Mouse (Mus musculus) urinary bladder, adult 2 months (tissue): Measurements from ENCODE around the gene Uqcc1. TPM values are rescaled to one million over a fixed set of nuclear protein-coding genes. Genes with fewer than 3 reads are reported as not detected.

Source experiments
- DNase-seq: peaks from one replicate; pipeline ENCODE4 v3.0.0; 2022; ENCODE audit warnings: low spot score
- polyA plus RNA-seq: library from polyadenylated mRNA; depleted of rRNA; stranded (reverse); fragments of >200 nt; gene quantifications from 2 replicates; pipeline ENCODE4 v1.2.3, GENCODE M21; 2012; rRNA removed

Uqcc1 gene
- polyA plus RNA-seq: 47.0 and 60.2 TPM in 2 replicates

DNA sequence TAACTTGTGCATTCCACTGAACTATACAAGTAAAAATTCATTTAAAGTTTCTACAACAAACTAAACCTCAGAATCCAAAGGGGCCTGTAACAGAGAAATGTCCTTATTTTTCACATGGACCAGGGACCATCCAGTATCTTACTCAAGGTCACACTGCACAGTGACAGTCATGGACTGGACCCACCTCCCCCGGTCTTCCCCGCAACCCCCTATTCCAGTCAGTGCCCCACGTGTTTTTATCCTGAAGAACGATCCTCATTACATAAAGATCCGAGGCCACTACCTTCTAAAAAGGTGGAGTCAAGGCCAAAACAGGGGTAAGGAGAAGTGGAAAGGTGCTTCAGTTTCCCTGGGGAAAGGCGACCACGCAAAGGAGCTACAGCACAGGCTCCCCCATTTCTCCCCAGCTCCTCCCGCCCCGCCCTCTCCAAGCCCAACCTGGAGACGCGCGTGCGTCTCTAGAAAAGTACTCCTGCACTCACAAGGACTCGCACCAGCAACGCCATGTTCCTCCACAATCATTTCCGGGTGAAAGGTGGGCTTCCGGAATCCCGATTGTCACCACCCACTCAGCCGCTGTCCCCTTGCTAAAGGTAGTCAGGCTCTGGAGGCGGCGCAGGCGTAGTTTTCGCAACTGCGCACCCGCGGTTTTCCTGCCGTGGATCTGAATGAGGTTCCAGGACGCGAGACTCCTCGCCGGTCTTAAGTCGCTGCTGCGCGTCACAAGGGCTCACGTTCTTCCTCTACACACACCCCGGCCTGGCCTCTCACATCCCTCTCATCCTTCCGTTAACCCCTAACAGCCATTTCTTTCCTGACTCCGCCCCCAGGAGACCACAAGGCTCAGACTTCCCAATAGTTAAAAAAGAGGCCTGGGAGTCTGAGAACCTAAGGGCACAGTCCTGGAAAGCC, at the start of gene Uqcc1:
Gene Uqcc1, minus strand, starts transcription at position 780 of the 912 bp plus-strand sequence.
- peak; percentile 71 for DNase-seq

DNA sequence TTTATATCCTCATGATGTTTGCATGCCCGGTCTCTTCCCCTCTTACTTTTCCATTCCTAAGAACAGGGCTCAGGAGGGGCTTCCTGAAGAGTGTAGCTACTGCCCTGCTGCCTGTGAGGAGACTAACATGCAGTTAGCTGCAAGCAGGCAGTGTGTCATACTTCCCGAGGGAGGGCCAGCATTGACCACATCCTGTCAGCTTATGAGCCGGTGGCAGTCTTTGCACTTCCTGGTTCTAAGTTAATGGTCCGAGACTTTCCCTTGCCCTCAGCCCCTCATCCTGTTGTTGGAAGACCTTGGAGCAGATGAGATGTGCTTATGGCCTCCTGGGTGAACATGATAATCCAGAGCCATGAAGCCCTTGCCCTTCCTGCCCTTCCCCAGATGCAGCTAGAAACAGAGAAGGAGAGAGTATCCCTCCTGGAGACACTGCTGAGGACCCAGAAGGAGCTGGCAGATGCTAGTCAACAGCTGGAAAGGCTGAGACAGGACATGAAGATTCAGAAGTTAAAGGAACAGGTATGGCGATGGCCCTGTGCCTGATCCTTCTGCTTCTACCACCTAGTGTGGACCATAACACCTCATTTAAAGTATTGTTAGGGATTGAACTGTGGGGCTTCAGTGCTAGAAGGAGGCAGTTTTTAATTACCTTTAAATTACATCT, 49.4 kb upstream of the Uqcc1 start:
- no peak for DNase-seq

DNA sequence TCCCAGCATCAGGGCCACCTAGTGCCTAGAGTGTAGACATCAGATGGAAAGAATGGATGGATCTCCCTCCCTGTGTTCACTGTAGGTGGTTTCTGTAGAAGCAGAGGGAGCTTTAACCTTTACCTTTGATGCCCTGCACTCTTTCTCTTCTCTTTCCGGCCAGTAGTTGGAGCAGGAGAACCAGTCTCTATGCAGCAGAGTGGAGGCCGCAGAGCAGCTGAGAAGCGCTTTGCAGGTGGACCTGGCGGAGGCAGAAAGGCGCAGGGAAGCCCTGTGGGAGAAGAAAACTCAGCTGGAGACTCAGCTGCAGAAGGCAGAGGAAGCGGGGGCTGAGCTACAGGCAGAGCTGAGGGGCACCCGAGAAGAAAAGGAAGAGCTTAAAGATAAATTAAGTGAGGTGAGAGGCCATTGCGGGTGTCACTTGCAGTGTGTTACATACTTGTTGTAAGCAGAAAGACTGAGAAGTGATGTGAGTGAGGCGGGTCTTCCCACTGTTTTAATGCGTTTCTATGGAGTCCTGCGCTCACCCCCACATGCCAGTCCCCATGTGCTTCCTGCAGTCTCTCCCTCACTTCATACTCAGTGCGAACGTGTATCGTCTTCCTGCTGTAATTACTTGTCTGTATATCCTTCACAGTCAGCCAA, 44.1 kb upstream of the Uqcc1 start:
- DNase-seq: no peak

DNA sequence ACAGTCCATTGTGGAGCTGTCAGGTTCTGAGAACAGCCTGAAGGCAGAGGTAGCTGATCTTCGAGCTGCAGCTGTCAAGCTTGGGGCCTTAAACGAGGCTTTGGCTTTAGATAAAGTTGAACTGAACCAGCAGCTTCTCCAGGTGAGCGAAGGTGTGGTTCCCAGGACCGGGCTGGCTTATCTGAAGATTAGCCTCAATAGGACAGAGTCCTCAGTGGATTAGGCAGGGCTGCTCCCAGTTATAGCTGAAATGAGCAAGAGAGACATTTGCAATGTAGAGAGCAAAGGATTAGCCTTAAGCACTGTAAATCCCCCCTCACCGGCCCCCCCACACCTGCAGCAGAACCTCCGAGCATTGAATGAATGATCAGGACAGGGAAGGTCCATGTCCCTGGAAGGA, 43.2 kb upstream of the Uqcc1 start:
- no peak for DNase-seq

DNA sequence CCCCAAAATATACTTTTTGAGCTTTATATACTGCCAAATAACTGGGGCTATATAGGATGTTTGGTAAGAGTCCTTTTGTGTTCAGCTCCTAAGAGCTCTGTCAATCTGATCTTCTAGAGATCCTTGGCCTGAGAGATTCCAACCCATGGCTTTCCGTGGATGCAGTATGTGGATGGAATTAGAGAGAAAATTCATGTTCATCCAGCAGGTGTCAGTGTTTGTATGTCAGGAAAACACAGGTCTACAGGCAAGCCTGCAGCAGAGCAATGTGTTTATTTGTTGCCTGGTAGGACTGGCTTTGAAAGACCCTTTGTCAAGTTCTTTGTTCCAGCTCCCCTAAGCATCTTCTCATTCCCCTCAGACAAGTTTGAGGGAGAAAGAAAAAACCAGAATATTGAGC, 32.9 kb upstream of the Uqcc1 start:
- no peak for DNase-seq

DNA sequence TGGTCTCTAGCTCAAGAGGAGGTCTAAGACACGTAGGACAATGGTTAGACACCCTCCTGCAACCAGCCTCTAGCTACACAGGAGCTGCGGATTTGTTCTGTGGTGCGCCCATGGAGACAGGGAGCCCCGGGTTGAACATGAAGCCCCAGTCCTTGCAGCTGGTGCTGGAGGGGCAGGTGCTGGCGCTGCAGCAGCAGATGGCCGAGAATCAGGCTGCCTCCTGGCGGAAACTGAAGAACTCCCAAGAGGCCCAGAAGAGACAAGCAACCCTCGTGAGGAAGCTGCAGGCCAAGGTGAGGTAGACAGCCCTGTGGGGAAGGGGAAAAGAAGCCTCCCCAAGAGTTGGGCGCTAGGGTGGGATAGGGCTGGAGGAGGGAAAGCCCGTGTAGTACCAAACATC, 31.8 kb upstream of the Uqcc1 start:
- no peak for DNase-seq

DNA sequence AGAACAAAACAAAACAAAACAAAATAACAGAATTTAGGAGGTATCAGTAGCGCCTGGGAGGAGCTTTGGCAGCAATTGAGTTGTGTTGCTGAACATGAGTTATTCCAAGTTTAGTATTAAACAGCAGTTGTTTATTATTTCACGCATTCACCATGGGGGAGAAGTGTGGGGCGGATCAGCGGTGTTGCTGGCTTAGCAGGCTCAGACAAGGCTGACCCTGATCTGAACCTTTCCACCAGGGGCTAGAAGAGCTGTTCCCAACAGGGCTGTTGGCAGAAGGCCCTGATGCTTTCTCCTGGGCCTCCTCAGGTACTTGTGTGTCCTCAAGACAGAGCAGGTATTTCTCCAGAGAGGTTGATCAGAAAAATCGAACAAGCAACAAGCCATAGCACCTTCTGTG, 29.9 kb upstream of the Uqcc1 start:
- no peak for DNase-seq

DNA sequence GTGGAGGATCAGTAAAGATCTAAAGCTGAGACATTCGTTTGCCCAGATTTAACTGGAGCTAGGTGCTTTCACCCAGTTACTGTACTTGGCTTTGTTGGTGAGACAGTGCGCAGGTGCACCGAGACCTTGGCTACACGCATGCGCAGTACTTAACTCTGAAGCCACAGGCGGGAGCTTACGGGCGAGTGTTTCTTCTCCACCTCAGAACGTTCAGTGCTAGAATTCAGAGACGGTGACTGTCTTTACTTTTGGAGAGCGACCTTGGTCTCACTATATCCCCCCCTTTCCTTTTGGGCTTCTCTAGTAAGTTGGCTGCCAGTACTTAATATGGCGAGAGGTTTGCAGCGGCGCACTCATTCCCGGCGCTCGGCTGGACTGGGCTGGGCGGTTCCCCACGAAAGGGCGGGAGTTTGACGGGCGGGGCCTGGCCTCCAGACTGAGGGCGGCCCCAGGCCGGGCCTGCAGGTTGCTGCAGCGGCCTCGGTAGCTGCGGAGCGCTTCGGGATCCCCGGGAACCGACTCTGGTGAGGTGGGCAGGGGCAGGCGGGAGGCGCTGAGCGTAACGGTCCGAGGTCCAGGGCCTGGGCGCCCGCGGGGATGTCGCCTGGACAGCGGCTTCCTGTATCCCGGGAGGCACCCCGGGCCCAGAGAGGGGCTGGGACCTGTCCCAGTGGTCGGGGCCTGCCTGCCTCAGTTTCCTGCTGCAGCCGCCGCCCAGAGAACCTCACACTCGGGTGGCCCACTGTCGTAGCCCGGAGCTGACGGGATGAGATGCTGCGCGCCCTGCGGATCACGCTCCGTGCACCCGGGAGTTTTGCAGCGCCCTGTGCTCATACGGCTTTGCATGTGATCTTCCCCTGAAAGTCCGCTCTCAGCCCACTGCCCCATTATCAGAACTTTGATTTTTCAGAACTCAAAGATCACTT, 26.3 kb upstream of the Uqcc1 start, which contains the start of gene Cep250:
Gene Cep250, plus strand, starts transcription at position 325 of the 926 bp plus-strand sequence.
- peak; percentile 75 for DNase-seq

DNA sequence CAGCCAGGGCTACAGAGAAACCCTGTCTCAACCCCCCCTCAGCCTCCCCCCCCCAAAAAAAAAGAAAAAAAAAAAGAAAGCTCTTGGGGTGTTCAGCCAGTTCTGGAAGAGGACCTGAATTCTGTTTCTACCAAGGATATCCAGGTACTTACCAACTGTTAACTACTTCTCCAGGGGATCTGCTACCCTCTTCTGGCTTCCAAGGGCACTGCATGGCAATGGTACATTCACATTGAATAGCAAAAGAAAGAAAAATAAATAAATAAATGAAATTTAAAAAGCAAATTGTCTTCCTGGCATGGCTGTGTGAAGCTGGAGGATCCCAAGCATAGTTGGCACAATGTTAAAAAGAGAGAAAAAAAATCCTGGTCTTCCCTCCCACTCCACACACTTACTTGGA, 21.9 kb upstream of the Uqcc1 start:
- no peak for DNase-seq

DNA sequence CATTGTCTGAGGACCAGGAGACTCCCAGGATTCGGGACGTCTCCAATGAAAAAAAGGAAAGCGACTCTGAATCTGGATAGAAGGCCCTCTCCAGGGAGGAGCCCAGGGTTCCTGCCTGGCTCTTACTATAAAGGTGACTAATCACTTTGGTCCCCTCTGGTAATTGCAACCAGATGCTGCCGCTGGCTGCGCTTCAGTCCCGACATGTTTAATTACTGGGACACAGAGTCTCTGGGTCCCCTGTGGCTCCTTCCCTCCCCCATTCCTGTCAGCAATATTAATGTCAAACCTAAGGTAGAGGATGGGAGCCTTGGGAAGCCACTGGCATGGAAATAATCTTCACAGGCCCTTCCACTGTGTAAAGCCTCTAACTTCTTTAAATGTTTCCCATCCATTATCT, 19.3 kb upstream of the Uqcc1 start:
- DNase-seq: no peak

DNA sequence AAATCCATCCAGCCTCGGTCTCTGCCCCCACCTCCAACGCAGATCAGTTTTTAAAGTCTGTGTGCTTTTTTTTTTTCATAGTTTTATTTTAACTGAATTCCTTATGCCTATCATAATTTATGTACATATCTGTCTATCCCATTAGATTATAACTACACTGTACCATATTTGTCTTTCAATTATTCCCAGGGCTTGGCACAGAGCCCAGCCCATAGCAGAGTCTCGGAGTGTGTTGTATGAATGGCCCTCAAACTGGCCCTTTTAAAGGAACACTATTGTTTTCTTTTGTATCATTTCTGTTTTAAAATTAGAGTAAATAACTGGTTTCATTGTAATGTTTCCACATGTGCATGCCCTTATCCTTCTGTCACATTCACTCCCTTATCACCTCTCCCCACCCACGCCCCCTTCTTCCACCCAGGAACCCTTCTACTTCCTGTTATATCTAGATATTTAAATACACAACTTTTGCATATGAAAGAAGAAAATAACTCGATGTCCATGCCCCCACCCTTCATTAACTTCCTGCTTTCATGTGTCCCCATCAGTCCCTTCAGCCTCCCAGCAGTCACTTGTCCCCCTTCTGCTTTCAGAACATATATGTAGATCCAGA, 17.4 kb upstream of the Uqcc1 start:
- DNase-seq: no peak

DNA sequence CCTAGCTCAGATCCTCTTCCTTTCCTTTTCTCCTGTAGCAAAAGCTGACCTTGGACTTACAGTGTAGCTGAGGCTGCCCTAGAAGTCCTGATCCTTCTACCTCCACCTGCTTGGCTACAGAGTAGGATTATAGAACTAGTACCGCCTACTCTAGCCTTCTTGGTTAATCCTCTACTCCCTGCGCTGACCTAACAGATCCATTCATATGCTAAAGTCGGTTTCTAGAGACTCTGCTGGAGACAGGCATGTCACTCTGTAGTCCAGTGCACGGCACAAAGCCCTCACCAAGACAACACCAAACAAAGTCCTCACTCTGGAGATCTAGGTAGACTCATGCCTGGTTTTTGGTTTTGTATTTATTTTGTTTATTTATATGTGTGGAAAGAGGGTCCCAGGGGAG, 16.4 kb upstream of the Uqcc1 start:
- no peak for DNase-seq

DNA sequence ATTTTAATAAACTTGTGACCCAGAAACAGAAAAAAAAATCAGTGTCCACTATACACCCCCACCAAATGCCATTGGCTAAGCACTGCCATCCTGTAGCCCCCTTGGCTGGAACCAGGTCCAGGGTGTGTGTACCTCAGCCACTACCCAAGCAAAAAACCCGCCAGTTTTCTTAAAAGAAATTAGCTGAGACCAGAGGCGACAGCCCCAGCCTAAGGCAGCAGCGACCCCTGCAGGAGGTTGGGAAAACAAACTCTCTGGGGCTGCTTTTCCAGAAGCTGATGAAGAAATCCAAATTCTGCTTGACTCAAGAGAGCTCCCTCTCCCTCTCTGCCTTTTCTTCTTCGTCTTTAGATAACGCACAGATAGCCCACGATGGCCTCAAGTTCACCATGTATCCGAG, 16.0 kb upstream of the Uqcc1 start:
- DNase-seq: peak; percentile 65

DNA sequence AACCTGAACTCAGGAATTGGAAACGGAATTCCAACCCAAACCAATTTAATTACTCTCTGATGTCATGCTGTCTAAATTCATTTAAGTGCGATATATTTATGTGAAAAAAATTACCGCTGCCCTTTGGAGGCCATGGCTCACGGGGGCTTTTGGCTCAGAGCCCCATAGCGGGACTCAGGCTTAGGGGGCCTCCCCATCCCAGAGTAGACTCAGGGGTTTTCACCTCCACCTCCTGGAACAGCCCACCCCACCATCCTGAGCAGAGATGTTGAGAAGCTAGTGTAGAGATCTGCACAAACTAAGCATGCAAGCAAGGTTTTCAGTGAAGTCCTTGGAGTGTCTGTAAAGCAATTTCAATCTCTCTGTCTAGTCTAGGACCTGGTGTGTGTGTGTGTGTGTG, 15.5 kb upstream of the Uqcc1 start:
- DNase-seq: no peak

DNA sequence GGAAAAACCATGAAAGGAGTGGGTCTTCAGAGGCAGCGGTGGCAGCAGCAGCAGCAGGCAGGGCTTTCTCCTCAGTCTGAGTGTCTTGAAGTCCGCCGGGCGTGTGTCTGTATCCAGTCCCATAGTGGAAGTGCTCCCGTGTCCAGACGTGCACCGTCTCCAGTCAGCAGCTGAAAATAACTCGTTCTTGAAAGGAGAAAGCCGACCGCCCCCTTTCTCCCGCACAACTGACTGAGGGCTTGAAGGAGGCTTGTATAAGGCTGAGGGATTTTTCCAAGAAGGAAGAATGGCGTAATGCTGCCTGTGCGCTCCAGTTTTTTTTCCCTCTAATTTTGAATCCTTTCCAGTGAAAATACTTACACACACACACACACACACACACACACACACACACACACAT, 15.0 kb upstream of the Uqcc1 start, which contains the start of gene Gdf5:
Gene Gdf5, minus strand, starts transcription at position 244 of the 400 bp plus-strand sequence.
- DNase-seq: no peak

DNA sequence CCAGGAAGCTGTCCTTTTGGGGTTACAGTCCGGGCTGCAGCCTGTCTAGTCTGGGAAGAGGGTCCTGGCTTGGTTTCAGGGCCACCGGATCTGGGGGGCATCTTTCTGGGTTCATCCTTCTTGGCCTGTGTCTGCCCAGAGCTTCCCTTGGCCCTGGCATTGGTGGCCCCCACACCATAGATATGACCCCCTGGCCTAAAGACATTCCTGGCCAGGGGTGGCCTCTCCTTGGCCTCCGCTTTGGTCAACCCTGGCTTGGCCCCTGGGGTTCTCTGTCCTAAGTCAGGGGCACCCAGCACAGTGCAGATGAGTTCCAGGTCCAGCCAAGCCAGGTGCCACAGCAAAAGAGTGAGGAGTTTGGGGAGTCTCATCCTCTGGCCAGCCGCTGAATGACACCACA, 14.6 kb upstream of the Uqcc1 start:
- no peak for DNase-seq

DNA sequence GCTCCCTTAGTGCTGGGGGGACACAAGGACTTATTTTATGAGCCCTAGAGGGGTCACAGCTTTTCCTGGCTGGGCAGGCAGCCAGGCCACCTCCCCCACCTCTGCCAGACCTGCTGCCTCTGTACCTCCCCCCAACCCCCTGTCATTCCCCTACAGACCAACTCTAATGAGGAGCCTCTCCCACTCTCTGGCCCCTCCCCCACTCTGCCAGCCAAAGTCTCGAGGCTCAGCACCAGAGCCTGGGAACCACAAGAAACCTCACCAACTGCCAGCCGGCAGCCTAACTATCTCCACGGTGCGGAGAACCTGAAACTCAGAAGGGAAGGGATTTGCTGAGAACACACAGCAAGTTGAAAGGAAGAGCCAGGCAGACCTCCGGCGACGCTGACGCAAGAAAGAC, 13.4 kb upstream of the Uqcc1 start:
- no peak for DNase-seq

DNA sequence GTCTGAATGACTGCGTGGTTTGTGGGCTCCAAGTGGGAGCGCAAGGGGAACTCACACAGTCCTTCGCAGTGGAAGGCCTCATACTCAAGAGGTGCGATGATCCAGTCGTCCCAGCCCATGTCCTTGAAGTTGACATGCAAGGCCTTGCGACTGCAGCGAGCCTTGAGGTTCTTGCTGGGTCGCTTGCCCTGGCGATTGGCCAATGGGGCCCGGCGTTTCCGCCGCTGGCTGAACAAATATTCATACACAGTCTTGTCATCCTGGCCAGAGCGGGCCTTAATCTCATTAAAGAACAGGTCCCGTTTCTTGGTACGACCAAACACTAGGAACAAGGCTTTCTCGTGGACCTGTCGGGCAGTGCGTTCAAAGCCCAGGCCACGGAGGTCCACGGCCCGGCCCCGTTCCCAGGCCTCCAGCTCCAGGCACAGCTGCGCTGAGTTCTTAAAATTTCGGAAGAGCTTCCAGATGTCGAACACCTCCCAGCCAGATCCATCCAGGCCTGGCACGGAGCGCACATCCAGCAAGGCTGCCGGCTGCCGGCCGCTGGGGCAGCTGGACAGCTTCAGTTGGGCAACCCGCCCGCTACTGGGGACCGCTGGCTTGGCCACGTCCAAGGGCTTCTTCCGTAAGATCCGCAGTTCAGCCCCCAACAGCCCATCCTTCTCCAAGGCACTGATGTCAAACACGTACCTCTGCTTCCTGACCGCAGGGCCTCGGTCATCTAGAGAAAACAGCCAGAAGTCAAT, 11.8 kb upstream of the Uqcc1 start:
- DNase-seq: no peak

DNA sequence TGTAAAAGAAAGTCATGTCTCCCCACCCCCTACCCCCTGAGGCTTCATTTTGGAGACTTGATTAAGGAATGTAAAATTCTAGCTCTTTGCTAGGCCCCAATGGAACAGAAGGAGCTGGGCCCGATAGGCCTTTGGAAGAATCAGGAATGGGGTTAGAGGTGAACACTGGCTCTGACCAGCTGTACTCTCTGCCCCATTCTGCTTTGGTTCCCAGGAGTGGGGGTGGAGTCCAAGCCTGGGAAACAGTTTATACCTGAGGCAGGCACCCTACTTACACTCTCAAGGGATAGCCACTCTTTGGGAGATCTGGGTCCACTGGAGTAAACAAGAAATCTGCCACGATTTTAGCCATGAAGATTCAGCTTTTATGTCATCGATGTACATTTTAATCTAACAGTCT, 10.6 kb upstream of the Uqcc1 start, which contains the start of gene Gm15557:
Gene Gm15557, plus strand, starts transcription at position 48 of the 400 bp plus-strand sequence.
- no peak for DNase-seq

DNA sequence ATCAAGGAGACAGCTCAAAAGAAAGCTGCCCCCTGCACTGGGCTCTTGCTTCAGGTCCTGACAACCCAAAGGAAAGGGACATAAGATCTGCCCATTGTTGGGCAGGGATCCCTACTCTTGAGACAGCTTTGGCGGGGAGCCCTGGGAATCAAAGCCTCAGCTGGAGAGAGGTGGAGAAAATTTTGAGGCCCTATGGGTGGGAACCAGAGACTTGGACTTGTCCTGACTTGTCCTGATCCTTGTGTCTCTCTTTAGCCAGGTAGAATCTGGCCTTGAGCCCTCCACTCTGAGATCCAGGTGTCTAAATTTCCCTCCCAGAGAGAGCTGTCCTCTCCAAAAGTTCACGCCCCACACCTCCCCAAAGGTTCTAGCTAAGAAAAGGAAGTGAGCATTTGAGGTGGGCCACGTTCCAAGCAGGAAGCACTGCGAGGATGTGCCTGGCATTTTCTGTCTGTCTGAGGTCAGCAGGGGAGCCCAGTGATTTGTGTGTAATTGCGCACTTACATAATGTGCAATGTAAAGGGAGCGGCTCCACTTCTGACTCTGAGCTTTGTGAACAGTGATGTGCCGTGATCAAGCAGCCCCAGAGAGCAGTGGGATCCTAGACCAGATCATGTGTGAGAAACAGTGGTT, 9.9 kb upstream of the Uqcc1 start:
- DNase-seq: no peak
